Mouse (Mus musculus): Measurements from ENCODE around the gene Chst14.

Chst14 gene

DNA sequence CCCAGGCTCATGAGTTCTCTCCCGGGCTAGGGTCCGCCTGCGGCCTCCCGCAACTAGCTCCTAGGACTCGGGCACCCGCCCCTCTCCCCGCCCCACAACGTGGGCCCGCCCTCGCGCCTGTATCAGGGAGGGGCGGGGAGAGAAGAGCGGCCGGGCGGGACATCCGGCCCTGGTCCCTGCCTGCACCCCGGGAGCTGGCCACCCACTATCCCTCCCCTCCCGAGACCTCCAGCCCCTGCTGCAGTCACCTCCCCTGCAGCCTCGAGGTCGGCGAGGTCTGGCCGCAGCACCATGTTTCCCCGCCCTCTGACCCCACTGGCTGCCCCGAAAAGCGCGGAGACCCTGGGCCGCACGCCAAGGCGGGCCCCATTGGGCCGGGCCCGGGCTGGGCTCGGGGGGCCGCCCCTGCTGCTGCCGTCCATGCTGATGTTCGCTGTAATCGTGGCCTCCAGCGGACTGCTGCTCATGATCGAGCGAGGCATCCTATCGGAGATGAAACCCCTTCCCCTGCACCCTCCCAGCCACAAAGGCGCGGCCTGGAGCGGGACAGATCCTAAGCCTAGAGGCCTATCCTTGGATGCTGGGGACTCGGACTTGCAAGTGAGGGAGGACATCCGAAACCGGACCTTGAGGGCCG, at the start of gene Chst14:
TSS of gene Chst14 (plus strand) at position 136 of the 637 bp plus-strand sequence.
- peak; percentile 89 to 94 for DNase-seq (ENCODE audit: inconsistent age in 2 of 2, low spot score in 1 of 2)

DNA sequence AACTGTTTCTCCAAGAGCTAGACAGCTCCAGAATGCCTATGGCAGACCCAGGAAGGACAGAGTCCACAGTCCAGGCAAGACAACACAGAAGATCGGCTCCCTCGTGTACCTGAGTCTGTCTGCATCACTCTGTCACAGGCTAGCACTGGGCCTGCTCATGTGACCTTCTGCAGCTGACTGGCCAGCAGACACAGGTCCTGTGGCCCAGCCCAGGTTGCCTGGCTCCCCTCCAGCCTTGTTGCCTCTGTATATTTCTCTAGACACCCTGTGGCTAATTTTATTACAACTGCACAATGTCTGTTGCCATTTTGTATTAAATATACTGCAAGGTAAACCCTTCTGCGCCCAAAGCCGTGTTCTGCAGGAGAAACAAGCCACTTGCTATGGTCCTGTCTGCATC, 45.3 kb upstream of the Chst14 start:
- DNase-seq (ENCODE audit: inconsistent age in 2 of 2, low spot score in 1 of 2): peak in 1 of 2 experiments; percentile 65

DNA sequence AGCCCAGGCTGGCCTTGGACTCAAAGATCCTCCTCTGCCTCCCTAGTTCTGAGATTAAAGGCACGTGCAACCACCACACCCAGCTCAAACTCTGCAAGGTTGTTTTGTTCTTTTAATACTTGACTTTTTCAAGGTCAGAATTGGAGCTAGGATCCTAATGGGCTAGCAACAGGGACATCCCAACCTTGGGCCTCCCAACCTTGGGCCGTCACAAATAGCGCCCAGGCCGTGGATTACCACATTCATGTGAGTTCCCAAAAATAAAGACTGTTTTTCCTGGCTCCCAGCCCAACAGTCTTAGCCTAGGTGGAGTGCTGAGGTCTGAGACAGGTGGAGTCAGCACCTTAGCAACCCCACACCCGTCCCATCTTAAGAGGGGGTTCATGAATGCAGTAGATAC, 44.3 kb upstream of the Chst14 start:
- DNase-seq (ENCODE audit: inconsistent age in 2 of 2, low spot score in 1 of 2): peak in 1 of 2 experiments; percentile 81

DNA sequence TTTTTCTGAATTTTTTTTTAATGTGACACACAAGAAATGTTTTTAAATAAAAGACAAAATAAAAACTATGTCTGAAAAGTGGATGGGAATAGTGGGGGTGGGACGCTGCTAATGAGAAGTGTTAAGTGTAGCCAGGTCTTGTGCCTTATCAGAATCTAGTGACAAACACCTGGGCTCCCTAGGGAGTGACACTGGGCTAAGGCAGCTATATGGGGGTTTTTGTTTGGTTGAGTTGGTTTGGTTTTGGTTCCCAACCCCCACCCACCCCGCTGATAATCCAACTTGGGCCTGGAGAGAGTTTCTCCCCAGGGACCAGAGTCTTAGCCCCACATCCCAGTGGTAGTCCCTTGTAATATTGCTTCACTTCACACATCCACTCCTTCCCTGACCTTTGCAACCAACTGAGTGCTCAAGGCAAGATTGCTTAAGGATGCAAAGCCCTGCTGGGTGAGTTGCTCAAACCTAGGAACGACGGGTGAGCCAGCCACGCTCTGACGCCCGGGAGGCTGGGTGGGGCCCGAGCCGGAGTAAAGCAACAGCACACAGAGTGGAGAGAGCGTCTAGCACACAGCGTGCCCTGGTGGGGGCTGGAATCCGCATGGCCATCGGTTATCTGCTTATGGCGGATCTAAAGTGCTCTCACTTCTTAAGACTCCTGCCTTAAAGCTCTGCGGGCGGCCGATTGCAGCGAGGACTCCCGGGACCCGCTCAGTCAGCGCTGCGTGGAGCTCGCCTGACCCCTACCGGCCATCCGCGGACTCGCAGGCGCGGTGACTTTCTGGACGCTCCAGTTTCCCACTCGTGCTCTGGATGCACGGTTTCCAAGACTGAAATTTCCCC, 43.2 kb upstream of the Chst14 start:
- DNase-seq (ENCODE audit: inconsistent age in 2 of 2, low spot score in 1 of 2): peak; percentile 89 to 97

DNA sequence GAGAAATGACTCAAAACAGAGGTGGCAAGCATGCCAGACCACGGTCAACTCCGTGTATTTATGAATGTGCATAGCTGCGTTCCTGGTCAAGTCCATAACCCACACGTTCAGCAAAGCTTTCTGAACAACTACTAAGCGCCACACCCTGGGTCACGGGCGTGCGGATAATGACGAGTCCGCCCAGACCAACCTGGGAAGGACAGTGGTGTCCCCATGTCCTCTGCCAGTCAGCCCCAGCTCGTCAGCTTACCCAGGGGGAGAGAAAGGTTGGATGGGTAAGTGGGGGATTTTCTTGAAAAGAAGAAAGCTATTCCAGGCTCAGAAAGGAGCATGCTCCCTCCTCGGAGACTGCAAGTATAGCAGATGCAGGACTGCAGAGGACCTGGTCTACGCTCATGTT, 38.9 kb upstream of the Chst14 start:
- DNase-seq (ENCODE audit: inconsistent age in 2 of 2, low spot score in 1 of 2): no peak

DNA sequence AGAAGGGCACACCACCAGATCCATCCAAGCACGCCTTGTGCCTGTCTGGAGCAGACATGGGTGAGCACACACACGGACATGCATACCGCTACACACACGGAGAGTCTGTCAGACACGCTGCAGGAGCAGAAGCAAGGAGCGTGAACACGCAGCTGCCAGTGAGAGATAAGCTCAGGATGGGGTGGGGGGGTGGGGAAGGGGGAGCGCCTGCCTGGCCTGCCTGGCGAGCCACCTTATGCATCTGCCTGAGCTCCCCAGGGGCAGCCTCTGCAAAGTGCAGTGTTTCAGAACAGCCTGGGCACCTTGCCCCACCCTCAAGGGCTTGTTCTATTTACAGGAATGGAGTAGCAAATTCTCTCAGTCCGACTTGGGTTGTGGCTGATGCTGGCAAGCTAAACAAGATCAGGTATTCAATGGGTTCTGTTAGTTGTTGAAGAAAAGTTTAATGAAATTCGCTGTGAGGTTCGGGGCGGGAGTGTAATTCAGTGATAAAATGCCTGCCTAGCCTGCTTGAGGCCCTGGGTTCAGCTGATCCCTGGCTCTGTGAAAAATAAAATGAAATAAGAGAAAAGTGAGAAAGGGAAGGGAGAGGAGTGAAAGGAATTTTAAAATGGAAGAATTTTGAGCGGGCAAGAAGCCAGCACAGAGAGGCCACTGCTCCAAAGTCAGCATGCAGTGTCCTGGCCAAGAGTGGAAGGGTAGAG, 38.3 kb upstream of the Chst14 start:
- no peak for DNase-seq (ENCODE audit: inconsistent age in 2 of 2, low spot score in 1 of 2)

DNA sequence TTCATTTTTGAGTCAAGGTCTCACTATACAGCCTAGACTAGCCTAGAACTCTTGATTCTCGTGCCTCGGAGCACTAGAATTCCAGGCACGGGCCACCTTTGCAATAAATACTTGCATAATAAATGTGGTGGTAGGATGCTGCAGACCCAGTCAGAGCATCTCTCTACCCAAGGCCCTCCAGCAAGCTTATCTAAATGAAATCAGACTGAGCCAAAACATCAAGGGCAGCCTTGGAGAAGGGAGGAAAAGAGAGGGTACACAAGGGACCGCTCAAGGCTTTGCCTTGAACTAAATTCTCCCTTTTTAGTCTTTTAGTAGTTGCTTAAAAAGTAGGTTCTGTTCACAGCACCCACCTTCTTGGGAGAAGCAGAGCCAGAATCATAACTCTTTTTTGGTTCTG, 35.1 kb upstream of the Chst14 start:
- DNase-seq (ENCODE audit: inconsistent age in 2 of 2, low spot score in 1 of 2): peak; percentile 64 to 84

DNA sequence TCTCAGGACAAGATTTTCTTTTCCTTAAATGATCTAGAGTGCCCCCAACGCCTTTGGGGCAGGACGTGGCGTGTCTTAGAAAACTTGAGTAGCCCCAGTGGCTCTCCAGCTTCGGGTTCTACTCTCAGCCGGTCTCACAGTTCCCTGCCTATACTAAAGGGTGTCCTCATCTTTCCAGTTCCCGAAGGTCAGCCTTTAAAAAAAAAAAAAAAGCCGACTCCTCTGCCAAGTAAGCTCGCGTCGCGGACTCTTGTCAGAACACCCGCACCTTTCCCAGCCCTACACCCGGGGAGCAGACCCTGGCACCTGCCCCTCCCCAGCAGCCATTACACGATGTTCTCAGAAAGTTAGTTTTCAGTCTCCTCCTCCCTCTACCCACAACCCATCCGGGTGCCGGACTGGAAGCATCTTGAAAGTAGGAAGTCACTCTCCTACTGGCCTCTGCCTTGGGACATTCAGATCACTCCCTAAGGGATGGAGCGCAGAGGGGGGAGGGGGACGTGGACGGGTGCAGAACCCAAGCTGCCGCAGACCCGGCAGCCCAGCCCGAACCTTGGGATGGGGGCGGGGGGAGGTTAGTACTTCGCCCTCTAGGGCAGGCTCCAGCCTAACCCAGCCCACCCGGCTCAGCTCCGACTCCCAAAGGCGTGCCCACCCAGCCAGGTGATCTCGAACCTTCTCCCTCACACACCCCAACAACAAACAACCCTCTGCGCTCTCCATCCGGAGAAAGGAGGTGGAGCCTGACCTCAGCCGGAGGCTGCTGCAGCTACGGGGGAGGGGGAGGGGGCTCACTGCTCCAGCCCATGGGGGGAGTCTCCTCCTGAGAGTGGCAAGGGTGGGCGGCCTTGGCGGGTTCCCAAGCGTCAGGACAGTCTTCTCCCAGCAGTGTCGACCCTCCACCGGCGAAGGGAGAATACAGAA, 30.0 kb upstream of the Chst14 start:
- DNase-seq (ENCODE audit: inconsistent age in 2 of 2, low spot score in 1 of 2): peak; percentile 85 to 95

DNA sequence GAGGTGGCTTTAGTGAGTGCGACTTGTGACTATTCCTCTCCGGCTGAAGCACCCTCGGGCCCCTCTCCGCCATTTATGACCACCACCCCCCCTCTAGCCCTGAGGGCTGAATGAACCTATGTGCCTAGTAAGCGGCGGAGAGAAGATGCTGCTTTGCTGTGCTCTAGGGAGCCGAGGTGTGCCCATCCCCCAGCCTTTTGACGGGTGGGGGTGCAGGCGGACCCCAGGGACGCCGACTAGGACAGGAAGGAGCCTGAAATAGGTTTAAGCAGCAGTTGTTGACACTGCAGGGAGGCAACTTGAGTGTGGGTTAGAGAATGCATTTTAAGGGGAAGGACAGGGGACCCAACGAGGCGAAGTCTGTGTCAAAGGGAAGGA, 29.4 kb upstream of the Chst14 start:
- DNase-seq (ENCODE audit: inconsistent age in 2 of 2, low spot score in 1 of 2): no peak

DNA sequence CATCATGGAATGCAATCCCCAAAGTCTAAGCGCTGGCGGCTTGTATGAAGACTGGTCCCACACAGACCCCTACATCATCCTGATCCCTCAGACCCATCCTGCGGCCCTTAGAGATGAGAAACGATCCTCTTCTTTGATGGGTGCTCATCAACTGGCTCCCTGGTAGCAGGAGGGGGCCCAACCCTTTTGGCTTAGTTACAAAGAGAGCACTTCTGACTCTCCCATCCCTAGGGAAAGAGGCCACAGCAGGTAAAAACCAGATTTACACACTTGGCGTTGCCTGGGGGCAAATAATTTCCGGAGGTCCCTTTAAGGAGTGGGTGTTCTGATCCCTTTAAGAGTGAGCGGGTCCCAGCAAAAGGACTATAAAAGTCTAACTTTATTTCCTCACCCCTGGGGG, 28.9 kb upstream of the Chst14 start:
- no peak for DNase-seq (ENCODE audit: inconsistent age in 2 of 2, low spot score in 1 of 2)

DNA sequence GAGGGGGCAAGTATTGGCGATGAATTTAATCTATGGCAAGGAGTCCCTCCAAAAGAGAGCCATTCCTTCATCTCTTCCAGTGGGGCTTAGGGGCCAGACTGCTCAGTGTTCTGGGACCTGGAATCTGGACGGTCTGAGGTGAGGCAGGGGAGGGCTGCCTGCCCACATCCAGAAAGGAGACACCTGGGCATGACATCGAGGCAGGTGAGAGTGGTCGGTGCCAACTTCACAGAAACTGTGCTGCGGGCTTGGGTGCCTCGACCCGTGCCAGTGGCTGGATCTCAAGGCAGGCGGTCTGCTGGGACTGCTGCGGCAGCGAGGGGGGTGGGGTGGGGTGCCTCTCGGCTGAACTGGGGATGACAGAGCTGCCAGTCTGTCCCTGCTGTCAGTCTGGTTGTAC, 28.5 kb upstream of the Chst14 start:
- DNase-seq (ENCODE audit: inconsistent age in 2 of 2, low spot score in 1 of 2): peak; percentile 40 to 60

DNA sequence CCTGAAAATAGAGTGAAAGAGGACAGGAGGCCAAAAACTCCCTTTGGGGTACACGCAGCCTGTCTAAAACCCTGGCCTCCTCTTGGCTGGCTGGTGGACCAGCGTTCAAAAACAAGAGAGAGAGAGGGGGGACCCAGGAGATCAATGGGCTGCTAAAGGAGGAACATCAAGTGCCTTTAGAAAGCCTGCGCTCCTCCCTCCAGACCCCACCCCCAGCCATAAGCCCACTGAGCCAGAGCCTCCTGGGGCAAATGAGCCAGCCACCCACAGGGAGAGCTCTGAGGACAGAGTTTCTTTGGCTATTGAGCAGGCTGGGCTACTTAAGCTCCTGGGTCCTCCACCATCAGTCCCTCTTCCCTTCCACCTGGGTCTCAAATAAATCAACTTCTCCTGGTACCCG, 27.5 kb upstream of the Chst14 start:
- DNase-seq (ENCODE audit: inconsistent age in 2 of 2, low spot score in 1 of 2): peak in 1 of 2 experiments; percentile 35

DNA sequence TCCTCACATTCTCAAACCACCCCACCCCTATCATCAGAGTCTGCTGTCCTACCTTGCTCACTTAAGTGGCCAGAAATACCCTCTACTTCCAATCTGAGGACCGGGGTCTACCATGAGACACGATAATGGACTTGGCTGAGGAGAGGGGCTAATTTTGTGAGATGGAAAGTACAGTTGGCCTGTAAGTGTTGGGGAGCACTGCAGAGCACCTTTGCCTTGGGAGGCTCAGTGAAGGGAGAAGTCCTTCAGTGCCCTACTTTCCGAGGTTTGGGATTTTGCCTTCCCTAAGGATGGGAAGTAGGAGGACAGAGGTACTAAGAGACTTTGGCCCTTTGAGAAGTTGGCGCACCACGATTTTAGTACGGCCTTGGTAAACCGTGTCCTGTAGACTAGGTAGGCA, 27.0 kb upstream of the Chst14 start:
- DNase-seq (ENCODE audit: inconsistent age in 2 of 2, low spot score in 1 of 2): peak in 1 of 2 experiments; percentile 58

DNA sequence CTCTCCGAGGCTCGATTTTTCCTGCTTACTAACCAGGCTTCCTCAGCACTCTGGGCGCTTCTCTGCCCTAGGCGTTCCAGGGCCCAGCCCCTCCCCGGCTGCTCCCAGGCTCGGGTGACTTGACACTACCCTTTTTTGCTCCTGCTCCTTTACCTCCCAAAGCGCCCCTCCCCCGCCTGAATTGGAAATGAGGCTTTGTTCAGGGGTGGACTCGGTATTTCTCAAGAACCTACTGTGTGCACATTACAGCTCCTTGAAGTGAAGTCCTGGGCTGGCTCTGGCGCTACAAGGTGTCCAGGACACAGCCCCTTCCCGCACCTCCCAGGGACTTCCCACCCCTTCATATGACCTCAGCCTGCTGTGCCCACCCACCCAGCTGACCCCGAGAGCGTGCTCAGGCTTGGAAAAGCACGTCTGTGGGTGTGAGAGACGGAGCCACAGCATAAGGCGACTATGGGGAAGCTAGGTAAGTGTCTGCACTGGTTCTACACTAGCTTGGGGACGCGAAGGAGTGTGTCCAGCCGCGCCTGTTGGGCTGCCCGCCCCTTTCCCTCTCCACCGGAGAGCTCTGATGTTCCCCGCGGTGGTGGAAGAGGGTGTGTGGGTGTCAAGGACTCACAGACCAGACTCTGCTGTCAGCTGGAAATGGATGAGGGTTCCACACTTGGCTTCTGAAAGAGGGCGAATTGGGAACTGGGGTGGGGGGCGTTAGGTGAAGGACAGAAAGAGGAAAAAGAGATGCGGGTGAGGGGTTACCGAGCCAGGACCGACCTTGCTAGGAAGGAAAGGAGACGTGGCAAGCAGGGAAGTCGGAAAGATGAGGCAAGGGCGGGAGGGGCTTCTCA, 26.1 kb upstream of the Chst14 start, which contains the start of gene Bahd1:
TSS of gene Bahd1 (plus strand) at position 397 of the 845 bp plus-strand sequence.
- peak; percentile 82 to 89 for DNase-seq (ENCODE audit: inconsistent age in 2 of 2, low spot score in 1 of 2)

DNA sequence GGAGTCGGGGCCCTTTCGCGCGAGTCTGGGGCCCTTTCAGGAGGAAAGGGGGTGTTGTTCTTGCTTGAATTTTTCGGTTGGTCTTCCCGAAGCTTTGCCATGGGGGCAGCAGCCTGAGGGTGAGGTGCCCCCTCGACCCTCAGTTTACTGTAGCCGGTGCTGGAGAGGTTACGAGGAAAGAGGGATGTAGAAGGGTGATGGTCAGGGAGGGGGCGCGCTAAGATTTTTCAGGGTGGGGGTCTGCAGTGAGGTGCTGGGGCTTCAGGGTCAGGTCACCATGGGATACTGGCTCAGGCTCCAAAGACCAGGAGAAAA, 25.5 kb upstream of the Chst14 start:
- no peak for DNase-seq (ENCODE audit: inconsistent age in 2 of 2, low spot score in 1 of 2)

DNA sequence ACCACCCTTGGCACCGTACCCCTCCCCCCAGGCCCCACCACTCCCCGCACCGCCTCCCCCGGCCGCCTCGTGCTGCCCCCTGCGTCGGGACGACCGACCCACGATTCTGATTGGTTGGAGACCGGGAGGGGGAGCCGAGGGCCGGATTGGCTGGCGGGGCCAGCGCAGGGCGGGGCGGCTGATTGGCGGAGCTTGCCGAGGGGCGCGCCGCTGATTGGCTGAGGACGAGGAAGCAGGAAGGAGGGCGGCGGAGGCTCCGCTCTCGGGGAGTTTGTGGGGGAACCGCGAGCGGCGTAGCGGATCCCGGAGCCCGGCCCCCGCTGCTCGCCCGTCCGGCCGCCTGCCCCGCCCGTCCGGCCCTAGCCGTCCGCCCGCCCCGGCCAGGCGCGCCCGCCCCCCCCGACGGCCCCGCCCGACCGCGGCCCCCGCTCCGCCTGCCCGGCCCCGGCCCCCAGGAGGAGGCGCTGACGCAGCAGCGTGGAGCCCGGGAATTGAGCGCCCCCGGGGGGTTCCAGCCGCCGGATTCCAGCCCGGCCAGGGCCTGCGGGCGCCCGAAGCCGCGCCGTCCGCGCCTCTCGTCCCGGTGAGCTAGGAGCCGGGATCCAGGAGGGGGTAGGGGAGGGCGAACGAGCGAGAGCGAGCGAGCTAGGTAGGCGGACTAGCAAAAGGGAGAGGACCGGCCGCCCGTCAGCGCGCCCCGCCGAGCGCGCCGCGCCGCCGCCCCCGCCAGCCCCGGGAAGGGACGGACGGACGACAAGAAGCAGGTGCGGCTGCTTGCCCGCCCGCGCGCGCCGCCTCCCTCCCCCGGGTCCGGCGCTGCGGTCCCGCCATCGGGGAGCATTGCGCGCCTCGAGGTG, 24.9 kb upstream of the Chst14 start:
- DNase-seq (ENCODE audit: inconsistent age in 2 of 2, low spot score in 1 of 2): peak; percentile 99

DNA sequence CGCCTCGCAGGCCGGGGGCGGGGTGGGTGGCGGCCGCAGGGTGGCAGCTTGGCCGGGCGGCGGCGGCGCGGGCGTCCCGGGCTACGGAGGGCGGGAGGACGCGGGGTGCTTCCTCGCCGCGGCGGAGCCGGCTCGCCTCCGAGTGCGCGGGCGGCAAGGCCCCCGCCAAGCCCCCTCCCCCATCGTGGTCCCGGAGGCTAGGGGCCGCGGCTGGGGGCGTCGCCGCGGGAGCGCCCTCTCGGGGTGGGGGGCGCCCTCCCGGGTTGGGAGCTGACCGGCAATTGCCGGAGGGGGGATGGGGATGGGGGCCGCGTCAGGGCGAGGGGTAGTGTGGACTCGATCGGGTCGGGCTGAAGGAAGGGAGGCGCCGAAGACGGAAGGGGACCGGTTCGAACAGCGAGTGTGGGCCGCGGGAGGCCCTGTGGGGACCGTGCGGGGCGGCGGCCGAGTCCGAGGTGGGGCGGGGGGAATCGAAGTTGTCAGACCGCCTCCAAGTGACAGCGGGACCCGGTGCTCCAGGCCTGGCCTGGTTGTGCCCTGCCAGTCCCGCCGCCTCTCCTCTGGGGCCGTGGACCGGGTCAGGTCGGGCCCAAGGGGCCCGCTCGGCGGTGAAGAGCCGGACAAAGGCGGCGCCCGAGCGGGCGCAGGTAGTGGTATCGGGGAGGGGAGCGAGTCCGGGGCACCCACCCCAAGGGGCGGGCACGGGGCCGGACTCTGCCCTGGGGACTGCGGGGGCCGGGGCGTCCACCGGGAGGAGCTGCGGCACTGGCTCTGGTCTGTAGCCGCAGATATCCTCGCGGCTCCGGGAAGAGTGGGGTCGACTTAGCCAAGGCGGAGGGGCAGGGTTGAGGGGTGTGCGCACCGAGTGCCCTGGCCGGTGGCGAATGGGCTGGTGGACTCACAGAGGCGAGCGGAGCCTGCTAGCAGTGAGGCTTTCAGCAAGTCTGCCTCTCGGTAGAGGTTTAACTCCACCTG, 24.0 kb upstream of the Chst14 start:
- peak; percentile 83 to 93 for DNase-seq (ENCODE audit: inconsistent age in 2 of 2, low spot score in 1 of 2)

DNA sequence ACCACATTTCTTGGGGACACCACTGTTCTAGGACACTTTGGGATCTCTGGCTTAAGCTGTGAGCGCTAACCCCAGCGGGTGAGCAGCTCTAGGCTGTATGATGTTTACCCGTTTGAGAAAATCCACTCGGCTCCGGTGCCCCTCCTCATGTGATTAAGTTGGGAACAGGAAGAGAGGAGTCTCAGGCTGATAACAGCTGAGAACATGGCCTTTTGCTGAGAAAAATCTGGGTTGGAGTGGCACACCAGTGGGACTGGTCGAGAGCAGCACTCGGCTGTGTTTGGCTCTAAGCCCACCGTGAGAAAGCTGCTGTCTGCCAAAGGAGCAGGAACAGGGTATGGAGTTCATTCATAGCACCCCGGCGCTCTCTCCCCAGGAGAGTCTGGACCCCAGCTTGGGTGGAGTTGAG, 23.0 kb upstream of the Chst14 start:
- peak in 1 of 2 experiments; percentile 58 for DNase-seq (ENCODE audit: inconsistent age in 2 of 2, low spot score in 1 of 2)
